Mouse (Mus musculus) MN1 (cell line): Measurements from ENCODE around the gene Hoxb4.

Experiments
- DNase-seq: peaks from one replicate; pipeline ENCODE4 v3.0.0-alpha.2; 2016; ENCODE audit warnings: low spot score

The Hoxb4 gene

GRCm38 (mm10) chr11:96314671-96315343, 3.3 kb upstream of the Hoxb4 start:
- no peak for DNase-seq

GRCm38 (mm10) chr11:96315344-96315681, 2.8 kb upstream of the Hoxb4 start:
- no peak for DNase-seq

- DNase-seq = no peak
Observed at GRCm38 (mm10) chr11:96316696-96317607, 1.1 kb upstream of the Hoxb4 start.

GRCm38 (mm10) chr11:96318368-96319070, 452 bp downstream of the Hoxb4 start:
- no peak for DNase-seq

GRCm38 (mm10) chr11:96319071-96319902, 1.2 kb downstream of the Hoxb4 start:
- no peak for DNase-seq

- no peak for DNase-seq
Observed at GRCm38 (mm10) chr11:96319910-96320309, 1.8 kb downstream of the Hoxb4 start.

- DNase-seq = no peak
Observed at GRCm38 (mm10) chr11:96320688-96321087, 2.6 kb downstream of the Hoxb4 start.

GRCm38 (mm10) chr11:96321846-96322245, 3.8 kb downstream of the Hoxb4 start:
- DNase-seq = no peak

- DNase-seq = no peak
Observed at GRCm38 (mm10) chr11:96322738-96323137, 4.7 kb downstream of the Hoxb4 start.

- DNase-seq = no peak
Observed at GRCm38 (mm10) chr11:96323154-96323553, 5.1 kb downstream of the Hoxb4 start, which contains the start of gene Hoxb3. Gene Hoxb3 (plus strand): TSS chr11:96323326.

- no peak for DNase-seq
Observed at GRCm38 (mm10) chr11:96324125-96324524, 6.1 kb downstream of the Hoxb4 start.

- DNase-seq = no peak
Observed at GRCm38 (mm10) chr11:96324965-96325364, 6.9 kb downstream of the Hoxb4 start.

GRCm38 (mm10) chr11:96325747-96326212, 7.7 kb downstream of the Hoxb4 start:
- DNase-seq = no peak

- no peak for DNase-seq
Observed at GRCm38 (mm10) chr11:96326705-96327104, 8.6 kb downstream of the Hoxb4 start.

- DNase-seq = no peak
Observed at GRCm38 (mm10) chr11:96327122-96327521, 9.1 kb downstream of the Hoxb4 start.

GRCm38 (mm10) chr11:96327750-96328149, 9.7 kb downstream of the Hoxb4 start:
- no peak for DNase-seq

- DNase-seq = no peak
Observed at GRCm38 (mm10) chr11:96328605-96329004, 10.5 kb downstream of the Hoxb4 start.

- DNase-seq = no peak
Observed at GRCm38 (mm10) chr11:96332105-96332504, 14.0 kb downstream of the Hoxb4 start.

GRCm38 (mm10) chr11:96332618-96333032, 14.6 kb downstream of the Hoxb4 start:
- no peak for DNase-seq

- no peak for DNase-seq
Observed at GRCm38 (mm10) chr11:96333241-96334001, 15.4 kb downstream of the Hoxb4 start.

- no peak for DNase-seq
Observed at GRCm38 (mm10) chr11:96334002-96334364, 15.9 kb downstream of the Hoxb4 start.
